Mouse (Mus musculus): ENCODE results near the gene Hadh. TPM values are rescaled to one million over a fixed set of nuclear protein-coding genes. Genes with fewer than 3 reads are reported as not detected.

Hadh gene
- polyA plus RNA-seq, 1 experiment = 32.0 TPM

DNA sequence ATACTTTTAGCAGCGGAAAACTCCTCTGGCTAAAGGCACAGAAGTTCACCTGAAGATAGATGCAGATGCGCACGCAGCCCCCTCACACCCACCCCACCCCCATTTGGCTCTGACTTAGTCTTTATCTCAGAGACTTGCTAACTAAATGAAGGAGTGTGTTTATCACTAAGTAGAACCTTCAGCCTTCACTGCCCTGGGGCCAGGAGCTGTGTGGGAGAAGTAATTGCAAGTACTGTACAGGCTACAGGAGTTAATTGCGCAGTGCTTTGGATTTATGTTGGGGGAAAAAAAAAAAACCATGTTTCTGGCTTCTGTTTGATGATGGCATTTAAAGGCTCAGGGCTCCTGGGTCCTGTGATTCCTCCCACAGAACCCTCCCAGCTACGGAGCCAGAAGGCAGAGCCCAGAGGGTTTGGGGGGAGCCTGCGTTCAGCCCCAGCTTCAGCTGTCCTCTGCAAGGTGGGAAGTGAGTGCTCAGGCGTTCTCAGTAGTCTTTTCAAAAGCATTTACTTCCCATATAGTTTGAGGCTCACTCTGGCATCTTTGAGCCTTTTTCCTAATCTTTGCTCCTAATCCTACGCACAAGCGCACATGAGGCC lies 57.7 kb downstream of the Hadh start:
- TF ChIP-seq CTCF (IDR thresholded peaks at IDR 0.05; ENCODE audit: borderline replicate concordance, extremely low read depth, insufficient read depth, insufficient read length) (no peak), POLR2A (IDR thresholded peaks at IDR 0.05; ENCODE audit: borderline replicate concordance, extremely low read depth, insufficient read depth, insufficient read length, poor library complexity, severe bottlenecking) (no peak)
- DNase-seq (ENCODE audit: low read depth) = no peak

DNA sequence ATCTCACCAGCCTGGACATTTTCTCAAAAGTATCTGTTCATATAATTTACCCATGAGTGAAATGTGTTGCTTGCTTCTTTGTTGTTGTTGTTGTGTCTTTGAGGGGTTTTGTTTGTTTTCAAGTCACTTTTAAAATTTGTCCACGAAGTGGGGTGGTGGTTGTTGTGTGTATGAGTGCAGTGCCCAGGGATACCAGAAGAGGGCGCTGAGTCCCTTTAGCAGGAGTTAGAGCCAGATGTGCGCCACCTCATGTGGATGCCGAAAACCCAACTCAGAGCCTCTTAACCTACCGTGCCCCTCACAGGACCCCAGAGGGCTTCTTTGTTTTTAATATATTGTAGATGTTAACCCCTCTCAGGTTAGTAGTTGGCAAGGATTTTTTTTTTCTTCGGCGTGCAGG lies 59.7 kb downstream of the Hadh start:
- DNase-seq (ENCODE audit: low read depth) = no peak
- TF ChIP-seq POLR2A (IDR thresholded peaks at IDR 0.05; ENCODE audit: borderline replicate concordance, extremely low read depth, insufficient read depth, insufficient read length, poor library complexity, severe bottlenecking) (no peak), CTCF (IDR thresholded peaks at IDR 0.05; ENCODE audit: borderline replicate concordance, extremely low read depth, insufficient read depth, insufficient read length) (peak; percentile 48; the same call in 1 of the 2 replicates)

DNA sequence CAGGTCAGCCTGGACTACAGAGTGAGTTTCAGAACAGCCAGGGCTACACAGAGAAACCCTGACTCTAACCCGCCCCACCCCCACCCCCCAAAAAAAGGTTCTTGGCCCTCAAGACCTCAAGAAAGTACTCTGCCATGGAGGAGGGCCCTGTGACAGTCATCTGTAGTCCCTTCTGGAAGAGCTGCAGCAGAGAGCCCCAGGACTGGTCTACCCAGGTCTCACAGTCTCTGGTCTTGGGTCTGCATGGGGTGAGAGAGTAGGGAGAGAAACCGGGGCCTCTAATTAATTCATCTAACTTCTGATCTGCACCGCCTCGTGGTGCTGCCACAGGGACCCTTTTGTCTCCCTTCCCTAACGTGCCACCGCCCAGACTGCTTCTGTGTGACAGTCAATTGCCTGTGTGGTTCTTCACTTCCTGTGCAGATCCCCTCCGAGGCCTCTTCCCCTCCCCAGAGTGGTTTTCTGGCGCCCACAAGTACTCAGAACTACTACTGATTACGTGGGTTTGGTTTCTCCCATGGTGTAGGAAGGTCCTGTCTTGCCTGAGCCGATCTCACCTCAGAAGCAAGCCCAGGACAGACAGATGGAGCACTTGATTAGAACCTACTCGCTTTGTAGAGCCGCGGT lies 63.5 kb downstream of the Hadh start:
- DNase-seq (ENCODE audit: low read depth) = no peak
- TF ChIP-seq POLR2A (IDR thresholded peaks at IDR 0.05; ENCODE audit: borderline replicate concordance, extremely low read depth, insufficient read depth, insufficient read length, poor library complexity, severe bottlenecking) = no peak
- TF ChIP-seq CTCF (IDR thresholded peaks at IDR 0.05; ENCODE audit: borderline replicate concordance, extremely low read depth, insufficient read depth, insufficient read length) = no peak

DNA sequence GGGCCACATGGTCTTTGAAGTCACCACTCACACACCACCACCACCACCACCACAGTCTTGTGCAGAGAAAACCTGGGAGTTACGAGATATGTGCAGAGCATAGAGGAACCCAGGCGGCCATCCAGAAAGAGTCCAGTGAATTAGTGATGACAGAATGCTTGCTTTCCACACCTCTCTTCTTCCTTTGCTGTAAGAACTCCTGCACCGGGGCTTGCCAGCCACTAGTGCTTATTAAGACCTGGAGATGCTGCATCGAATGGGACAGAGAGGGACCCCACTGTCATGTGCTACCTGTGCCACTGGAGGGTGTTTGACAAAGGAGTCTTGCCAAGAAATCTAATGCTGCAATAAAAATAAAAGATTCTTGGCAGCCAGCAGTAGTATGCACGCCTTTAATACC lies 64.1 kb downstream of the Hadh start:
- TF ChIP-seq CTCF (IDR thresholded peaks at IDR 0.05; ENCODE audit: borderline replicate concordance, extremely low read depth, insufficient read depth, insufficient read length) (peak; percentile 13; the same call in 1 of the 2 replicates), POLR2A (IDR thresholded peaks at IDR 0.05; ENCODE audit: borderline replicate concordance, extremely low read depth, insufficient read depth, insufficient read length, poor library complexity, severe bottlenecking) (no peak)
- no peak for DNase-seq (ENCODE audit: low read depth)

DNA sequence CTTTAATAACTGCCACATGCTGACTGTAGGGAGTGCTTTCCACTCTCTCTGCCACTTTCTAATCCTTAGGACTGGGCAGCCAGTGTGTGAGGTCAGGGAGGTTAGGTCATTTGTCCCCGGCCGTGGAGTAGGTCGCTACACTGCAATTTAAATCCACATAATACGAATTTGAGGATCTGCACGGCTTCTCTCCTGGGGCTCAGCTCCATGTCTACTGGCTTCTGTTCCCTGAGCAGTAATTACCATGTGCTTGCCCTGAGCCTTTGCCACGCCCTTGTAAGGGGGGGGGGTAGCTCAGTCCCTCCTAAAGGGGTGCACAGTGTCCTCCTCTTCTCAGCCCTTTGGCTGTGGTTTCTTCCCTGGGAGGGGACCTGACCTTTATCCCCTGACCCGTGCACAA lies 69.6 kb downstream of the Hadh start:
- TF ChIP-seq POLR2A (IDR thresholded peaks at IDR 0.05; ENCODE audit: borderline replicate concordance, extremely low read depth, insufficient read depth, insufficient read length, poor library complexity, severe bottlenecking) = no peak
- TF ChIP-seq CTCF (IDR thresholded peaks at IDR 0.05; ENCODE audit: borderline replicate concordance, extremely low read depth, insufficient read depth, insufficient read length) = no peak
- DNase-seq (ENCODE audit: low read depth) = no peak

DNA sequence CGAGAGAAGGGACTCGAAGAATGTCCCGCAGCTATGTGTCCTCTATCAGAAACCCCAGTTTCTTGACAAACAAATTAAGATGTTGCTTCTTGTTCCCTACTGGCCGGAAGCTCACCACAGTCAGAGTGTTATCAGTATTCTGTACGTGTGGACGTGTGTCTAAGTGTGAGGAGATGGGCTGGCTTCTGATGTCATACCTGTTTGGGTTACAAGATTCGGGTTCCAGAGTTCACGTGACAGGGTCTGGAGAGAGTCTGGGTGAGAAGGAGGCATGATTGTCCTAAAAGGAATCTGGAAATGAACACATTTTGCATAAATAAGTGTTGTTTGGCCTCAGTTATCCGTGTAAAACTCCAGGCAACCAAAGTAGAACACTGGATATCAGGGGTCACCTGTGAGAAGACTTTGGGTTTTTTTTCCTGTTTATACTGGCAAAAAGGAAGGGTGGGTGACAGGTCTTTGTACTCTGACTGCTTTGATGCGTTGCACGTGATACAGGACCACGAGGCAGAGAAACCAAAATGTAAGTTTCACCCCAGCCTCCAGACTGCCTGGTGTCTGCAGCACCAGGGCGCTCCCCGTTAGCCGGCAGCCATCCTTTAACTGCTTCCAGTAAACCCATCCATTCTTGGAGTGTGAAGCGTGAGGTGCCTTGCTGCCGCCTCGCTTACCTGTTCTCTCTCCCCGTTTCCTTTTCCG lies 72.2 kb downstream of the Hadh start:
- TF ChIP-seq POLR2A (IDR thresholded peaks at IDR 0.05; ENCODE audit: borderline replicate concordance, extremely low read depth, insufficient read depth, insufficient read length, poor library complexity, severe bottlenecking) (no peak), CTCF (IDR thresholded peaks at IDR 0.05; ENCODE audit: borderline replicate concordance, extremely low read depth, insufficient read depth, insufficient read length) (no peak)
- no peak for DNase-seq (ENCODE audit: low read depth)

DNA sequence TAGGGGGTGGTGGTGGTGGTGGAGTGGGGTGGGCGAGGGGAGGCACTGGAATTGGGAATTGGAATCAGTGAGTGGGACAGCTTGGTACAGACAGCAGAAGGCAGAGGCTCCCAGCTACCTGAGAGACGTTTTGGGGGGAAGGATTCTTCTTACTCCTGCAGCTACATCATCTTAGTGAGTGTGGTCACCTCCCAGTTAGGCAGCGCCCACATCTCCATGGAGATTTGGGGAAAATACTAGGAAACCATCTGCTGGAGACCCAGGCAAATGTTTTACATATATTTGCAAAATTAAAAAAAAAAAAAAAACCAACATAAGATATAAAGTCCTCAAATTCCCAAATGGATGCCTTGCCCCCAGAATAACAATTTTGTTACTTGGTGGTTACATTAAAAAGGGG lies 72.9 kb downstream of the Hadh start:
- no peak for DNase-seq (ENCODE audit: low read depth)

DNA sequence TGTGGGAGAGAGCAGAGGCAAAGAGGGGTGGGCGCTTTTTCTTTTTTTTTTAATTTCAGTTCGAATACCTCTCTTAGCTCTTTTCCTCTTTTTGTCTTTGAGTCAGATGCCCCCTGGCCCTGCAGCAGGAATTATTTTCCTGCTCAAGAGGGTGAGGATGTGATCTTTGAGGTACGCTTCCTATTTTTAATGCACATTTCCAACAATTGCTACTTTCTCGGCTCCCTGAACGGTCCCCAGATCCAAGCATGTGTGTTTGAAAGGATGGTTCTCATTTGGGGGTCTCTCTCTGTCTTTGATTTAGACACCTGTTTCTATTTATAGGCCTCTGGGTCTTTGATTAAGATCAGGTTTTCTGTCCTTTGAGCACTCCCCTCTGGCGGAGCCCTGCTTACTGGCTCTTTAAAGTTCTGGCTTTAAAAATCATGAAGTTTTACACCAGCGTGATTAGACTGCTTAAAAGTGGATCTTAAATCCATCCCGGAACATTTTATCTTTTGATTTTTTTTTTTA lies 75.3 kb downstream of the Hadh start:
- TF ChIP-seq POLR2A (IDR thresholded peaks at IDR 0.05; ENCODE audit: borderline replicate concordance, extremely low read depth, insufficient read depth, insufficient read length, poor library complexity, severe bottlenecking) (no peak), CTCF (IDR thresholded peaks at IDR 0.05; ENCODE audit: borderline replicate concordance, extremely low read depth, insufficient read depth, insufficient read length) (no peak)
- peak; percentile 60 for DNase-seq (ENCODE audit: low read depth)

More for the DNA sequence above, 72.9 kb downstream of the Hadh start:
- TF ChIP-seq CTCF (IDR thresholded peaks at IDR 0.05; ENCODE audit: borderline replicate concordance, extremely low read depth, insufficient read depth, insufficient read length) (no peak), POLR2A (IDR thresholded peaks at IDR 0.05; ENCODE audit: borderline replicate concordance, extremely low read depth, insufficient read depth, insufficient read length, poor library complexity, severe bottlenecking) (no peak)

DNA sequence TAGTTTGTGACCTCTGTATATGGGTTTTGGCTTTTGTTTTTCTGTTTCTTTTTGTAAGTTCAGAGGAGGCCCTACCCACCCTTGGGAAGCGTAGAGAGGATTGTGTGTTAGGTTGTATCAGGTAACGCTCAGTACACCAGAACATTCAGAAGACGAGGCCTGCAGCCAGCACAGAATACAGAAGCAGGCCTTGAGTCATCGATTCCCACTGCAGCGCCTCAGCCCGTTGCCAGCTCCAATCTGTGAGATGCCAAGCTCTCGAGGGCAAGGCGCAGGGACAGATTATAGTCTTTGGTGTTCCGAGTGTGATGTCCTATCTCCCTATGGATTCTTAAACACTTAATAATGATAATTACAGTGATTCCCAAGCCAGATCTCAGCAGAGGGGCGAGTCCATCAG lies 75.9 kb downstream of the Hadh start:
- DNase-seq (ENCODE audit: low read depth) = peak; percentile 61
- TF ChIP-seq CTCF (IDR thresholded peaks at IDR 0.05; ENCODE audit: borderline replicate concordance, extremely low read depth, insufficient read depth, insufficient read length) (no peak), POLR2A (IDR thresholded peaks at IDR 0.05; ENCODE audit: borderline replicate concordance, extremely low read depth, insufficient read depth, insufficient read length, poor library complexity, severe bottlenecking) (no peak)

DNA sequence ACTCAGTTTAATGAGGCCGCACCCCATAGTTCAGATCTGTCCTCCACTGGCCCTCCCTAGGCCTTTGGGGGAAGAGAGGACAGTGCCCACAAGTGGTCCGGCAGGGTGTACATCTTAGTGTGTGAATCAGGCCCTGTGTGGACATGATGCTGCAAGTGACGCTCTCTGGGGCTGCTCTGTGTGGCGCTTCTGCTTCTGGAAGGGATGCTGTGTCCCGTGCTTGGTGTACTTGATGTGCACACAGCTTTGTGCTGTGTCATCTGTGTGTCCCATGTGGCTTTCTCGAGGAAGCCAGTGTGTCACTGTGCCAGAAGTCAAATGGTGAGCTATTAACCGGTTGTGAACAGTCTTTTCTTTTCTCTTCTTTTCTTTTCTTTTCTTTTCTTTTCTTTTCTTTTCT lies 80.4 kb downstream of the Hadh start:
- no peak for DNase-seq (ENCODE audit: low read depth)
- no peak for TF ChIP-seq POLR2A (IDR thresholded peaks at IDR 0.05; ENCODE audit: borderline replicate concordance, extremely low read depth, insufficient read depth, insufficient read length, poor library complexity, severe bottlenecking)

DNA sequence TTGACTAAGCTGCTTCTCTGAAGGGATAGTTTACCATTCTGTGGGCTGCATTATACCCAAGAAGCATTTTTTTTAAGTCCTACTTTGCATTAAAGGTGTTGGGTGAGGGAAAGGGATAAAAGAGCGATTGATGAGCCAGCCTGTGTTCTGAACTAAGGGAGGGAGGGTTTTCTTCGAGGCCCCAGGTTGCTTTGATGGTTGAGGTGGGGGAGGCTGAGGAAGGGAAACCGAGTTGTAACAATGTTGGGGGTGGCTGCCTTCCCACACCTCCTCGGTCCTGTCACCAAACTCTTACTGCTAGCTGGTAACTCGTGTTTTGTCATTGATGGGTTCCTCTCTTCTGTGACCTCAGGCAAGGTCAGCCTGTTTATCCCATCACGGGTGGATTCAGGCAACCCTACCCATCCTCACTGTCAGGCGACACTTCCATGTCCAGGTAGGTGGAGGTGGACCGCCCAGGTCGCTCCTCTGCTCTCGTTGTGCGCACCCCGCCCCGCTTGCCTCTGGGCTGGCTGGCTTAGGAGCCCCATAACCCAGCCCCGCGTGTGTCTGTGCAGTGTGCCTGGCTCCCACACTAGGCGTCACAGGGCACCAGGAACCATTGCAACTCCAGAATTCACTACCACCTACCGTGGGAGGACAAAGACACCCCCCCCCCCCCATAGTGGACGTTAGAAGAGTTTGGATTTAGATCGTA lies 81.1 kb downstream of the Hadh start:
- TF ChIP-seq POLR2A (IDR thresholded peaks at IDR 0.05; ENCODE audit: borderline replicate concordance, extremely low read depth, insufficient read depth, insufficient read length, poor library complexity, severe bottlenecking) (no peak), CTCF (IDR thresholded peaks at IDR 0.05; ENCODE audit: borderline replicate concordance, extremely low read depth, insufficient read depth, insufficient read length) (no peak)
- DNase-seq (ENCODE audit: low read depth) = no peak
